Mouse (Mus musculus) cerebellum, postnatal 36 days (tissue): ENCODE measurements around the gene Olfr171.
"Not testable (repeated sequence)": the region's sequence is repeated elsewhere in the genome, so short reads cannot be mapped to it uniquely, and the experiment has no call there.

Experiments
- DNase-seq, 2 experiments: peaks; one replicate each; pipeline ENCODE4 v3.0.0; 2021 to 2022; ENCODE audit warnings: mixed read lengths in 2 of 2

Olfr171 gene

GRCm38 (mm10) chr16:19629816-19630215, at the start of gene Olfr171:
Gene Olfr171 (minus strand): TSS chr16:19629916.
- no peak for DNase-seq

- no peak for DNase-seq
Observed at GRCm38 (mm10) chr16:19670768-19671357, 41.1 kb upstream of the Olfr171 start.

- no peak for DNase-seq
Observed at GRCm38 (mm10) chr16:19666312-19666711, 36.6 kb upstream of the Olfr171 start.

GRCm38 (mm10) chr16:19611782-19612181, 17.9 kb downstream of the Olfr171 start, which contains the start of gene Olfr170:
Gene Olfr170 (minus strand): TSS chr16:19611882.
- DNase-seq: not testable (repeated sequence)

GRCm38 (mm10) chr16:19603166-19603565, 26.6 kb downstream of the Olfr171 start:
- DNase-seq: no peak
